Mouse (Mus musculus) brain, adult 2 months (tissue): ENCODE data around the gene Bclaf1.

Experiments used
- DNase-seq: peaks from one replicate; pipeline ENCODE4 v3.0.0; 2011; ENCODE audit warnings: low read depth, low spot score

The Bclaf1 gene

GRCm38 (mm10) chr10:20314797-20315196 is 2.5 kb downstream of the Bclaf1 start:
- peak; percentile 14 for DNase-seq

- no peak for DNase-seq
Observed at GRCm38 (mm10) chr10:20317466-20317865, 5.2 kb downstream of the Bclaf1 start.

GRCm38 (mm10) chr10:20326226-20326625 is 14.0 kb downstream of the Bclaf1 start:
- no peak for DNase-seq

- no peak for DNase-seq
Observed at GRCm38 (mm10) chr10:20331262-20331661, 19.0 kb downstream of the Bclaf1 start.

- peak; percentile 13 for DNase-seq
Observed at GRCm38 (mm10) chr10:20337872-20338271, 25.6 kb downstream of the Bclaf1 start.

- DNase-seq = peak; percentile 22
Observed at GRCm38 (mm10) chr10:20345736-20346135, 33.5 kb downstream of the Bclaf1 start.

- peak; percentile 95 for DNase-seq
Observed at GRCm38 (mm10) chr10:20347285-20348214, 35.3 kb downstream of the Bclaf1 start, which contains the start of gene Mtfr2. Gene Mtfr2, plus strand, starts transcription at chr10:20347770.

GRCm38 (mm10) chr10:20348894-20349293 is 36.6 kb downstream of the Bclaf1 start:
- no peak for DNase-seq

- DNase-seq = peak; percentile 69
Observed at GRCm38 (mm10) chr10:20361542-20362449, 49.5 kb downstream of the Bclaf1 start.

- DNase-seq = peak; percentile 36
Observed at GRCm38 (mm10) chr10:20362450-20363118, 50.3 kb downstream of the Bclaf1 start.

GRCm38 (mm10) chr10:20372046-20372445 is 59.8 kb downstream of the Bclaf1 start:
- DNase-seq = no peak

GRCm38 (mm10) chr10:20377621-20378020 is 65.4 kb downstream of the Bclaf1 start:
- DNase-seq = peak; percentile 30

GRCm38 (mm10) chr10:20379071-20379735 is 66.9 kb downstream of the Bclaf1 start:
- peak; percentile 40 for DNase-seq

- DNase-seq = peak; percentile 85
Observed at GRCm38 (mm10) chr10:20380798-20381197, 68.5 kb downstream of the Bclaf1 start.

- DNase-seq = no peak
Observed at GRCm38 (mm10) chr10:20381352-20381751, 69.1 kb downstream of the Bclaf1 start.

- DNase-seq = peak; percentile 43
Observed at GRCm38 (mm10) chr10:20382807-20383419, 70.6 kb downstream of the Bclaf1 start.

- no peak for DNase-seq
Observed at GRCm38 (mm10) chr10:20390568-20390967, 78.3 kb downstream of the Bclaf1 start.
